18 mouse cellular contexts compared by ENCODE assay signal in genomic region chr1:150012447-150012846, GRCm38 (mm10).
"Had no signal": no experiment of that assay in that cellular context is flagged by ENCODE, and none has a peak within 500 bp of the region (broad histone marks: within the 10 kb centered on the region; RNA-seq: fewer than 3 reads in every experiment).

No protein-coding gene starts in this region.

- ATAC-seq: intestine, postnatal 0 days; midbrain, embryonic 13.5 days; midbrain, embryonic 16.5 days had no signal

- H3K27me3 ChIP-seq: limb, embryonic 12.5 days; limb, embryonic 15.5 days; lung, embryonic 15.5 days; midbrain, embryonic 13.5 days had no signal

- H3K27ac ChIP-seq: kidney, postnatal 0 days; layer of hippocampus, adult 2 months; left cerebral cortex, adult 2 months; limb, embryonic 12.5 days; limb, embryonic 15.5 days; lung, embryonic 15.5 days; midbrain, embryonic 10.5 days; midbrain, embryonic 13.5 days had no signal

- H3K4me2 ChIP-seq: limb, embryonic 12.5 days; limb, embryonic 15.5 days; lung, embryonic 15.5 days; midbrain, embryonic 13.5 days had no signal

- DNase-seq: kidney, adult 2 months; kidney, postnatal 25 days; layer of hippocampus, postnatal 36 days; lung, adult 18-20 months; lung, postnatal 10 days; lung, postnatal 36 days; thymus, adult 18-20 months; thymus, postnatal 36 days had no signal

- H3K9me3 ChIP-seq: limb, embryonic 12.5 days; limb, embryonic 15.5 days; lung, embryonic 15.5 days; midbrain, embryonic 10.5 days; midbrain, embryonic 13.5 days had no signal

- H3K4me1 ChIP-seq: limb, embryonic 12.5 days; limb, embryonic 15.5 days; lung, embryonic 15.5 days; midbrain, embryonic 10.5 days; midbrain, embryonic 13.5 days had no signal

- H3K36me3 ChIP-seq: limb, embryonic 12.5 days; limb, embryonic 15.5 days; lung, embryonic 15.5 days; midbrain, embryonic 10.5 days; midbrain, embryonic 13.5 days had no signal

- H3K9ac ChIP-seq: limb, embryonic 12.5 days; limb, embryonic 15.5 days; lung, embryonic 15.5 days; midbrain, embryonic 13.5 days had no signal

- H3K4me3 ChIP-seq: layer of hippocampus, adult 2 months; left cerebral cortex, adult 2 months; limb, embryonic 12.5 days; limb, embryonic 15.5 days; lung, embryonic 15.5 days; midbrain, embryonic 10.5 days; midbrain, embryonic 13.5 days had no signal
